Mouse (Mus musculus): ENCODE results near the gene Calm3. TPM values are rescaled to one million over a fixed set of nuclear protein-coding genes. Genes with fewer than 3 reads are reported as not detected.

Calm3 gene
- polyA plus RNA-seq, 1 experiment from 2014 or later, result 201 TPM

- H3K27ac ChIP-seq (replicated peaks; ENCODE audit: low read depth, low read length), result no peak overlapping the region
- H3K4me2 ChIP-seq (ENCODE audit: low read depth, severe bottlenecking), result no peak overlapping the region
- DNase-seq (ENCODE audit: low spot score) (no peak), ATAC-seq (ENCODE audit: insufficient number of reproducible peaks, low FRiP score, low TSS enrichment, low read depth) (no peak)
- H3K36me3 ChIP-seq (ENCODE audit: control insufficient read depth, insufficient read depth, low read length), result peaks cover 26% of the 10 kb centered on the region
- no peaks in the 10 kb centered on the region for H3K27me3 ChIP-seq (ENCODE audit: control insufficient read depth, insufficient read depth, low read length)
- no peaks in the 10 kb centered on the region for H3K9me3 ChIP-seq (ENCODE audit: control insufficient read depth, low read length)
- whole genome bisulfite sequencing, result 80% methylated on average over 7 of the region's 7 CpGs
- no peak overlapping the region for H3K4me3 ChIP-seq (ENCODE audit: low read depth, low read length)
- H3K4me1 ChIP-seq (ENCODE audit: control insufficient read depth, insufficient read depth, low read length), result peaks cover 31% of the 10 kb centered on the region
- no peak overlapping the region for H3K9ac ChIP-seq (ENCODE audit: low read length)
Observed at GRCm38 (mm10) chr7:16920150-16920579, 3.7 kb downstream of the Calm3 start.

GRCm38 (mm10) chr7:16919395-16920149 is 4.3 kb downstream of the Calm3 start:
- no peak for ATAC-seq (ENCODE audit: insufficient number of reproducible peaks, low FRiP score, low TSS enrichment, low read depth)
- H3K36me3 ChIP-seq (ENCODE audit: control insufficient read depth, insufficient read depth, low read length), result peaks cover 26% of the 10 kb centered on the region

GRCm38 (mm10) chr7:16918670-16919069 is 5.2 kb downstream of the Calm3 start:
- WGBS, result 82% methylated on average over 3 of the region's 3 CpGs
- Histone ChIP-seq H3K36me3 (ENCODE audit: control insufficient read depth, insufficient read depth, low read length) (peaks cover 26% of the 10 kb centered on the region), H3K9ac (ENCODE audit: low read length) (no peak overlapping the region), H3K9me3 (ENCODE audit: control insufficient read depth, low read length) (no peaks in the 10 kb centered on the region), H3K27me3 (ENCODE audit: control insufficient read depth, insufficient read depth, low read length) (no peaks in the 10 kb centered on the region), H3K4me1 (ENCODE audit: control insufficient read depth, insufficient read depth, low read length) (peaks cover 31% of the 10 kb centered on the region), H3K4me3 (ENCODE audit: low read depth, low read length) (no peak overlapping the region), H3K27ac (replicated peaks; ENCODE audit: low read depth, low read length) (no peak overlapping the region), H3K4me2 (ENCODE audit: low read depth, severe bottlenecking) (no peak overlapping the region)
- DNase-seq (ENCODE audit: low spot score) (no peak), ATAC-seq (ENCODE audit: insufficient number of reproducible peaks, low FRiP score, low TSS enrichment, low read depth) (no peak)

More at GRCm38 (mm10) chr7:16919395-16920149, 4.3 kb downstream of the Calm3 start:
- Histone ChIP-seq H3K9ac (ENCODE audit: low read length) (no peak overlapping the region; the same call in 1 of the 2 replicates), H3K4me1 (ENCODE audit: control insufficient read depth, insufficient read depth, low read length) (peaks cover 31% of the 10 kb centered on the region), H3K4me2 (ENCODE audit: low read depth, severe bottlenecking) (no peak overlapping the region), H3K27me3 (ENCODE audit: control insufficient read depth, insufficient read depth, low read length) (no peaks in the 10 kb centered on the region), H3K9me3 (ENCODE audit: control insufficient read depth, low read length) (no peaks in the 10 kb centered on the region), H3K27ac (replicated peaks; ENCODE audit: low read depth, low read length) (no peak overlapping the region), H3K4me3 (ENCODE audit: low read depth, low read length) (no peak overlapping the region)
- WGBS, result 88% methylated on average over 13 of the region's 13 CpGs
- no peak for DNase-seq (ENCODE audit: low spot score)

GRCm38 (mm10) chr7:16918014-16918413 is 5.9 kb downstream of the Calm3 start:
- Histone ChIP-seq H3K4me3 (ENCODE audit: low read depth, low read length) (no peak overlapping the region), H3K36me3 (ENCODE audit: control insufficient read depth, insufficient read depth, low read length) (peaks cover 26% of the 10 kb centered on the region), H3K9me3 (ENCODE audit: control insufficient read depth, low read length) (no peaks in the 10 kb centered on the region), H3K9ac (ENCODE audit: low read length) (no peak overlapping the region), H3K4me1 (ENCODE audit: control insufficient read depth, insufficient read depth, low read length) (peaks cover 31% of the 10 kb centered on the region), H3K27ac (replicated peaks; ENCODE audit: low read depth, low read length) (no peak overlapping the region), H3K4me2 (ENCODE audit: low read depth, severe bottlenecking) (no peak overlapping the region), H3K27me3 (ENCODE audit: control insufficient read depth, insufficient read depth, low read length) (no peaks in the 10 kb centered on the region)
- WGBS, result 88% methylated on average over 9 of the region's 9 CpGs
- DNase-seq (ENCODE audit: low spot score) (no peak), ATAC-seq (ENCODE audit: insufficient number of reproducible peaks, low FRiP score, low TSS enrichment, low read depth) (no peak)

- H3K4me1 ChIP-seq (ENCODE audit: control insufficient read depth, insufficient read depth, low read length), result peaks cover 27% of the 10 kb centered on the region
- ATAC-seq (ENCODE audit: insufficient number of reproducible peaks, low FRiP score, low TSS enrichment, low read depth), result no peak
- WGBS, result 69% methylated on average over 11 of the region's 11 CpGs
Observed at GRCm38 (mm10) chr7:16917447-16917846, 6.5 kb downstream of the Calm3 start.

GRCm38 (mm10) chr7:16916342-16917265 is 7.3 kb downstream of the Calm3 start:
- peaks cover 26% of the 10 kb centered on the region for H3K36me3 ChIP-seq (ENCODE audit: control insufficient read depth, insufficient read depth, low read length)
- no peaks in the 10 kb centered on the region for H3K9me3 ChIP-seq (ENCODE audit: control insufficient read depth, low read length)
- ATAC-seq (ENCODE audit: insufficient number of reproducible peaks, low FRiP score, low TSS enrichment, low read depth) (no peak), DNase-seq (ENCODE audit: low spot score) (no peak)
- WGBS, result 86% methylated on average over 29 of the region's 30 CpGs
- H3K4me1 ChIP-seq (ENCODE audit: control insufficient read depth, insufficient read depth, low read length), result peaks cover 19% of the 10 kb centered on the region
- H3K27ac ChIP-seq (replicated peaks; ENCODE audit: low read depth, low read length), result no peak overlapping the region
- H3K9ac ChIP-seq (ENCODE audit: low read length), result peak overlapping the region; percentile 12; the same call in 1 of the 2 replicates
- no peak overlapping the region for H3K4me2 ChIP-seq (ENCODE audit: low read depth, severe bottlenecking)
- no peak overlapping the region for H3K4me3 ChIP-seq (ENCODE audit: low read depth, low read length)
- no peaks in the 10 kb centered on the region for H3K27me3 ChIP-seq (ENCODE audit: control insufficient read depth, insufficient read depth, low read length)

More at GRCm38 (mm10) chr7:16917447-16917846, 6.5 kb downstream of the Calm3 start:
- Histone ChIP-seq H3K4me2 (ENCODE audit: low read depth, severe bottlenecking) (no peak overlapping the region), H3K9me3 (ENCODE audit: control insufficient read depth, low read length) (no peaks in the 10 kb centered on the region), H3K27me3 (ENCODE audit: control insufficient read depth, insufficient read depth, low read length) (no peaks in the 10 kb centered on the region), H3K27ac (replicated peaks; ENCODE audit: low read depth, low read length) (no peak overlapping the region), H3K36me3 (ENCODE audit: control insufficient read depth, insufficient read depth, low read length) (peaks cover 26% of the 10 kb centered on the region), H3K4me3 (ENCODE audit: low read depth, low read length) (no peak overlapping the region), H3K9ac (ENCODE audit: low read length) (no peak overlapping the region)
- DNase-seq (ENCODE audit: low spot score), result no peak

- ATAC-seq (ENCODE audit: insufficient number of reproducible peaks, low FRiP score, low TSS enrichment, low read depth), result no peak
Observed at GRCm38 (mm10) chr7:16915461-16916340, 8.2 kb downstream of the Calm3 start.

More at GRCm38 (mm10) chr7:16915461-16916340, 8.2 kb downstream of the Calm3 start:
- DNase-seq (ENCODE audit: low spot score), result no peak
- Histone ChIP-seq H3K36me3 (ENCODE audit: control insufficient read depth, insufficient read depth, low read length) (peaks cover 26% of the 10 kb centered on the region), H3K4me2 (ENCODE audit: low read depth, severe bottlenecking) (no peak overlapping the region), H3K9ac (ENCODE audit: low read length) (no peak overlapping the region), H3K9me3 (ENCODE audit: control insufficient read depth, low read length) (no peaks in the 10 kb centered on the region), H3K4me1 (ENCODE audit: control insufficient read depth, insufficient read depth, low read length) (peaks cover 10% of the 10 kb centered on the region), H3K4me3 (ENCODE audit: low read depth, low read length) (no peak overlapping the region), H3K27me3 (ENCODE audit: control insufficient read depth, insufficient read depth, low read length) (no peaks in the 10 kb centered on the region), H3K27ac (replicated peaks; ENCODE audit: low read depth, low read length) (no peak overlapping the region)
- WGBS, result 94% methylated on average over 32 of the region's 32 CpGs
